In genomic region chr6:56703931-56704900, GRCm38 (mm10) we compare ENCODE assay signal across 8 mouse cellular contexts. TPM values are rescaled to one million over a fixed set of nuclear protein-coding genes. Genes with fewer than 3 reads are reported as not detected.
DNase-seq lines count a peak whose midpoint lies in the region; ATAC-seq and TF ChIP-seq lines count a peak whose summit lies in the region.

Gene Lsm5, minus strand, starts transcription at chr6:56704710.

- no peaks in the 10 kb centered on the region for H3K9me3 ChIP-seq in CH12.LX (replicated peaks; ENCODE audit: low read length)
- no peaks in the 10 kb centered on the region for H3K9me3 ChIP-seq in forebrain, embryonic 11.5 days (ENCODE audit: control insufficient read depth, low read length)
- H3K9me3 ChIP-seq in heart, postnatal 0 days (replicated peaks; ENCODE audit: control insufficient read depth, low read length), result no peaks in the 10 kb centered on the region
- no peaks in the 10 kb centered on the region; the same call in 1 of the 2 replicates for H3K9me3 ChIP-seq in liver, embryonic 16.5 days (replicated peaks; ENCODE audit: control insufficient read depth, low read length)
- H3K9me3 ChIP-seq in neural tube, embryonic 13.5 days, result no peaks in the 10 kb centered on the region

- dilution Hi-C loops in CH12.LX (cut with MboI; ENCODE audit: extremely low pct_ligation_motif_present, extremely low pct_unique_long_range_greater_than_20kb, low sequenced_read_pairs), result no loop called here

- H3K4me3 ChIP-seq in CH12.LX (replicated peaks in 1 of 3; ENCODE audit: low read depth in 2 of 3, low read length in 2 of 3, poor library complexity in 1 of 3), result peak within 1 kb of the TSS; percentile 76 to 100 (median 98)
- H3K4me3 ChIP-seq in forebrain, embryonic 11.5 days (ENCODE audit: low read depth, low read length), result peak within 1 kb of the TSS; percentile 73
- peak within 1 kb of the TSS; percentile 78 for H3K4me3 ChIP-seq in heart, postnatal 0 days (ENCODE audit: low read depth, low read length)
- H3K4me3 ChIP-seq in liver, embryonic 16.5 days (ENCODE audit: low read depth, low read length), result peak within 1 kb of the TSS; percentile 83
- H3K4me3 ChIP-seq in neural tube, embryonic 13.5 days, result peak within 1 kb of the TSS; percentile 73
- H3K4me3 ChIP-seq in testis, adult 2 months (ENCODE audit: control insufficient read depth, low read depth, low read length), result peak within 1 kb of the TSS; percentile 96

- WGBS in forebrain, embryonic 11.5 days, result under 1% methylated on average over 46 of the region's 46 CpGs
- 1% methylated on average over 46 of the region's 46 CpGs for WGBS in heart, postnatal 0 days
- under 1% methylated on average over 46 of the region's 46 CpGs for WGBS in liver, embryonic 16.5 days (ENCODE audit: insufficient replicate concordance)
- 1% methylated on average over 46 of the region's 46 CpGs for WGBS in neural tube, embryonic 13.5 days

- H3K4me2 ChIP-seq in CH12.LX (ENCODE audit: insufficient read depth, low read depth, poor library complexity, severe bottlenecking), result peak within 1 kb of the TSS; percentile 94
- H3K4me2 ChIP-seq in forebrain, embryonic 11.5 days (ENCODE audit: low read depth, low read length, severe bottlenecking), result peak within 1 kb of the TSS; percentile 72
- H3K4me2 ChIP-seq in heart, postnatal 0 days (ENCODE audit: low read depth, low read length), result peak within 1 kb of the TSS; percentile 76
- H3K4me2 ChIP-seq in liver, embryonic 16.5 days (ENCODE audit: low read depth, low read length), result peak within 1 kb of the TSS; percentile 80
- peak within 1 kb of the TSS; percentile 89 for H3K4me2 ChIP-seq in neural tube, embryonic 13.5 days

- DNase-seq in CH12.LX (ENCODE audit: extremely low read depth), result peak; percentile 94
- DNase-seq in c-Kit-positive CD71-positive TER-119-negative erythroid progenitor cells, embryonic 14.5 days (ENCODE audit: low read depth), result peak; percentile 90
- peak; percentile 91 for DNase-seq in forebrain, embryonic 11.5 days (ENCODE audit: low spot score)
- peak; percentile 82 for DNase-seq in heart, postnatal 0 days (ENCODE audit: low spot score)
- peak; percentile 87 to 91 for DNase-seq in kidney, postnatal 4 days

- no peak for TF ChIP-seq CTCF in CH12.LX (conservative IDR thresholded peaks at IDR 0.05 in 1 of 2, IDR thresholded peaks at IDR 0.05 in 1 of 2; ENCODE audit: low read depth in 2 of 2, low read length in 2 of 2)
- TF ChIP-seq CTCF in heart, postnatal 0 days (IDR thresholded peaks at IDR 0.05; ENCODE audit: low read depth), result no peak
- TF ChIP-seq CTCF in testis, adult 2 months (IDR thresholded peaks at IDR 0.05; ENCODE audit: control insufficient read depth, insufficient read depth, insufficient replicate concordance, low read depth, low read length), result no peak

- in situ Hi-C loops in CH12.LX (cut with MboI; ENCODE audit: low pct_ligation_motif_present, low pct_unique_long_range_greater_than_20kb, low sequenced_read_pairs), result loop anchor here (25.0 kb wide), 1 partner anchor 342 kb away; no protein-coding TSS in a partner anchor

- peak; percentile 86 for TF ChIP-seq POLR2A in CH12.LX (IDR thresholded peaks at IDR 0.05; ENCODE audit: low read depth, low read length)
- peak; percentile 63; the same call in 1 of the 2 replicates for TF ChIP-seq POLR2A in testis, adult 2 months (IDR thresholded peaks at IDR 0.05; ENCODE audit: control insufficient read depth, low read depth, low read length)

- peaks cover 0 to 13% of the 10 kb centered on the region in 2 experiments for H3K36me3 ChIP-seq in CH12.LX (replicated peaks in 1 of 2; ENCODE audit: control insufficient read depth in 1 of 2, insufficient read depth in 1 of 2, low read length in 1 of 2)
- no peaks in the 10 kb centered on the region for H3K36me3 ChIP-seq in forebrain, embryonic 11.5 days (ENCODE audit: control insufficient read depth, insufficient read depth, low read length)
- no peaks in the 10 kb centered on the region; the same call in 1 of the 2 replicates for H3K36me3 ChIP-seq in heart, postnatal 0 days (replicated peaks; ENCODE audit: control insufficient read depth, insufficient read depth, low read length)
- H3K36me3 ChIP-seq in liver, embryonic 16.5 days (ENCODE audit: control insufficient read depth, insufficient read depth), result no peaks in the 10 kb centered on the region
- 0 out of 2 replicates have a peak, but pooled peaks cover 3% of the 10 kb centered on the region for H3K36me3 ChIP-seq in neural tube, embryonic 13.5 days
- no peaks in the 10 kb centered on the region for H3K36me3 ChIP-seq in testis, adult 2 months (ENCODE audit: control insufficient read depth, insufficient read depth, low read length)

- H3K9ac ChIP-seq in CH12.LX (ENCODE audit: insufficient read depth, low read depth), result peak within 1 kb of the TSS; percentile 79
- peak within 1 kb of the TSS; percentile 70 for H3K9ac ChIP-seq in forebrain, embryonic 11.5 days (ENCODE audit: low read length)
- peak within 1 kb of the TSS; percentile 65 for H3K9ac ChIP-seq in heart, postnatal 0 days (replicated peaks; ENCODE audit: low read depth, low read length)
- peak within 1 kb of the TSS; percentile 79 for H3K9ac ChIP-seq in liver, embryonic 16.5 days (ENCODE audit: low read depth, low read length)
- H3K9ac ChIP-seq in neural tube, embryonic 13.5 days, result peak within 1 kb of the TSS; percentile 77

- no peak for TF ChIP-seq RAD21 in CH12.LX (IDR thresholded peaks at IDR 0.05; ENCODE audit: low read depth, low read length)

- peaks cover 11% of the 10 kb centered on the region for H3K79me2 ChIP-seq in CH12.LX (replicated peaks; ENCODE audit: control insufficient read depth, extremely low read depth, insufficient read depth, poor library complexity, severe bottlenecking)

- ATAC-seq in forebrain, embryonic 11.5 days (replicated peaks; ENCODE audit: low FRiP score), result peak; percentile 91
- peak; percentile 77 for ATAC-seq in heart, postnatal 0 days (ENCODE audit: insufficient read depth, low read depth)
- ATAC-seq in liver, embryonic 16.5 days (ENCODE audit: low read depth), result peak; percentile 87
- ATAC-seq in neural tube, embryonic 13.5 days (ENCODE audit: low read depth), result peak; percentile 89

- H3K4me1 ChIP-seq in CH12.LX (ENCODE audit: control insufficient read depth in 1 of 2, insufficient read depth in 2 of 2), result peaks cover 0 to 5% of the 10 kb centered on the region in 2 experiments; a peak in 2 of 4 replicates
- 0 out of 2 replicates have a peak, but pooled peaks cover 2% of the 10 kb centered on the region for H3K4me1 ChIP-seq in forebrain, embryonic 11.5 days (replicated peaks; ENCODE audit: control insufficient read depth, insufficient read depth, low read length)
- H3K4me1 ChIP-seq in heart, postnatal 0 days (ENCODE audit: control insufficient read depth, insufficient read depth), result no peaks in the 10 kb centered on the region
- peaks cover 2% of the 10 kb centered on the region; the same call in 1 of the 2 replicates for H3K4me1 ChIP-seq in liver, embryonic 16.5 days (ENCODE audit: control insufficient read depth, low read depth, low read length)
- H3K4me1 ChIP-seq in neural tube, embryonic 13.5 days (replicated peaks), result peaks cover 7% of the 10 kb centered on the region
- no peaks in the 10 kb centered on the region for H3K4me1 ChIP-seq in testis, adult 2 months (ENCODE audit: control insufficient read depth, insufficient read depth, low read length)

- no peak for TF ChIP-seq EP300 in CH12.LX (IDR thresholded peaks at IDR 0.05; ENCODE audit: low read length)
- 0 out of 2 replicates have a peak, but pooled peaks have one; percentile 52 for TF ChIP-seq EP300 in heart, postnatal 0 days (IDR thresholded peaks at IDR 0.05; ENCODE audit: low read depth)

- no peak within 1 kb of the TSS for H3K27ac ChIP-seq in CH12.LX (ENCODE audit: insufficient read depth, low read depth)
- no peak within 1 kb of the TSS for H3K27ac ChIP-seq in forebrain, embryonic 11.5 days (ENCODE audit: low read depth, low read length)
- H3K27ac ChIP-seq in heart, postnatal 0 days (ENCODE audit: low read depth), result no peak within 1 kb of the TSS
- H3K27ac ChIP-seq in liver, embryonic 16.5 days (ENCODE audit: low read length), result peak within 1 kb of the TSS; percentile 31; the same call in 1 of the 2 replicates
- H3K27ac ChIP-seq in neural tube, embryonic 13.5 days (replicated peaks), result no peak within 1 kb of the TSS
- H3K27ac ChIP-seq in testis, adult 2 months (ENCODE audit: control insufficient read depth, insufficient read depth, low read depth, low read length), result peak within 1 kb of the TSS; percentile 65; the same call in 1 of the 2 replicates

- no peaks in the 10 kb centered on the region for H3K27me3 ChIP-seq in CH12.LX (replicated peaks)
- H3K27me3 ChIP-seq in forebrain, embryonic 11.5 days (ENCODE audit: control insufficient read depth, insufficient read depth, low read length), result no peaks in the 10 kb centered on the region
- no peaks in the 10 kb centered on the region for H3K27me3 ChIP-seq in heart, postnatal 0 days (ENCODE audit: control insufficient read depth, insufficient read depth, low read length)
- no peaks in the 10 kb centered on the region for H3K27me3 ChIP-seq in liver, embryonic 16.5 days (ENCODE audit: control insufficient read depth, insufficient read depth, low read depth, low read length)
- H3K27me3 ChIP-seq in neural tube, embryonic 13.5 days, result no peaks in the 10 kb centered on the region
- no peaks in the 10 kb centered on the region for H3K27me3 ChIP-seq in testis, adult 2 months (ENCODE audit: control insufficient read depth, insufficient read depth, low read length)

TF ChIP-seq in CH12.LX, 34 proteins besides CTCF, POLR2A, EP300 and RAD21 (continues in another document):
- TF ChIP-seq TCF12 (IDR thresholded peaks at IDR 0.05; ENCODE audit: low read depth, low read length) (peak; percentile 80), RCOR1 (conservative IDR thresholded peaks at IDR 0.05; ENCODE audit: low read depth, low read length) (no peak), TBP (conservative IDR thresholded peaks at IDR 0.05; ENCODE audit: low read depth, low read length) (peak; percentile 85), HCFC1 (IDR thresholded peaks at IDR 0.05; ENCODE audit: low read depth, low read length) (peak; percentile 95), NELFE (IDR thresholded peaks at IDR 0.05; ENCODE audit: low read depth, low read length) (peak; percentile 71; the same call in 1 of the 2 replicates), BHLHE40 (IDR thresholded peaks at IDR 0.05; ENCODE audit: low read depth, low read length) (no peak; the same call in 1 of the 2 replicates), ELF1 (IDR thresholded peaks at IDR 0.05; ENCODE audit: low read depth, low read length) (peak; percentile 96)

RNA-seq across cellular contexts. Expression of gene Lsm5, which starts in this region (rescaled TPM):
- total RNA-seq in CH12.LX (2012; rRNA removed) (89.3 and 103 TPM in 2 replicates), CH12.LX (2014; rRNA removed) (298 and 357 TPM in 2 replicates)
- 80.0 and 98.9 TPM in 2 replicates for polyA plus RNA-seq in CH12.LX (2012; ENCODE audit: insufficient read length, low read depth)
- polyA plus RNA-seq in forebrain, embryonic 11.5 days (2014; fragmentation: Nextera tagmentation; extraction: Ambion mirVana), result 194 and 245 TPM in 2 replicates
- total RNA-seq in heart, postnatal 0 days (2014; rRNA removed; ENCODE audit: low replicate concordance), result 2.5 and 47.4 TPM in 2 replicates
- polyA plus RNA-seq in heart, postnatal 0 days (2015; fragmentation: Nextera tagmentation; extraction: Ambion mirVana), result 62.9 and 64.7 TPM in 2 replicates
- polyA plus RNA-seq in liver, embryonic 16.5 days (2015; fragmentation: Nextera tagmentation; extraction: Ambion mirVana), result 47.7 and 60.1 TPM in 2 replicates
- polyA plus RNA-seq in neural tube, embryonic 13.5 days (2015; fragmentation: Nextera tagmentation; extraction: Ambion mirVana), result 90.2 and 91.6 TPM in 2 replicates
- 5.5 and 6.0 TPM in 2 replicates for polyA plus RNA-seq in testis, adult 2 months (2012; rRNA removed)

Comparison
In these comparisons a context has a peak if more than half of its experiments do, and no peak if none do; other contexts are left out.
1. H3K27ac ChIP-seq: peak in liver, embryonic 16.5 days (single experiment) and testis, adult 2 months (single experiment); none in CH12.LX (single experiment), forebrain, embryonic 11.5 days (single experiment), heart, postnatal 0 days (single experiment) and neural tube, embryonic 13.5 days (single experiment).
2. Peak in every context shown above with its lines, with median percentiles within 50 percentile points of each other: DNase-seq, H3K4me2 ChIP-seq, H3K4me3 ChIP-seq, H3K9ac ChIP-seq and ATAC-seq.